7 mouse cellular contexts compared by ENCODE assay signal in genomic region chr5:98184971-98185805, GRCm38 (mm10). TPM values are rescaled to one million over a fixed set of nuclear protein-coding genes. Genes with fewer than 3 reads are reported as not detected.
DNase-seq lines count a peak whose midpoint lies in the region; ATAC-seq and TF ChIP-seq lines count a peak whose summit lies in the region.

No protein-coding gene starts in this region.

- peak overlapping the region; percentile 56 for H3K4me3 ChIP-seq in heart, adult 2 months
- peak overlapping the region; percentile 47 for H3K4me3 ChIP-seq in midbrain, postnatal 0 days (ENCODE audit: low read depth, low read length)

- no peaks in the 10 kb centered on the region for H3K79me2 ChIP-seq in heart, adult 2 months (replicated peaks; ENCODE audit: control insufficient read depth, insufficient read depth, low read length)

- peak overlapping the region; percentile 60 for H3K9ac ChIP-seq in heart, adult 2 months (ENCODE audit: low read depth, low read length)
- H3K9ac ChIP-seq in midbrain, postnatal 0 days (replicated peaks; ENCODE audit: low read length, poor library complexity, severe bottlenecking) = peak overlapping the region; percentile 29; the same call in 1 of the 2 replicates

- no peak overlapping the region for H3K27ac ChIP-seq in heart, adult 2 months
- H3K27ac ChIP-seq in midbrain, postnatal 0 days (ENCODE audit: low read depth, low read length) = no peak overlapping the region

- DNase-seq in adrenal gland, postnatal 36 days = peak; percentile 89 to 90
- DNase-seq in embryo, embryonic 9.5 days (ENCODE audit: extremely low spot score) = peak; percentile 90
- DNase-seq in heart, adult 2 months = peak; percentile 87 to 91
- peak; percentile 87 for DNase-seq in kidney, adult 18-20 months
- peak; percentile 70 for DNase-seq in liver
- DNase-seq in midbrain, postnatal 0 days (ENCODE audit: low spot score) = peak; percentile 77
- DNase-seq in spleen, postnatal 14 days (ENCODE audit: low spot score in 2 of 2) = peak; percentile 31 to 61

- no peak for TF ChIP-seq POLR2A in heart, adult 2 months (IDR thresholded peaks at IDR 0.05; ENCODE audit: insufficient read depth, low read depth, low read length)

- peak overlapping the region; percentile 74 for H3K4me2 ChIP-seq in midbrain, postnatal 0 days (ENCODE audit: low read depth, low read length, poor library complexity, severe bottlenecking)

- no peaks in the 10 kb centered on the region; the same call in 1 of the 2 replicates for H3K4me1 ChIP-seq in heart, adult 2 months (ENCODE audit: control insufficient read depth, insufficient read depth, low read length)
- H3K4me1 ChIP-seq in midbrain, postnatal 0 days (ENCODE audit: insufficient read depth, low read length) = peaks cover 4% of the 10 kb centered on the region; the same call in 1 of the 2 replicates

- intact Hi-C loops in heart, adult 2 months (cut with DNase I) = loop anchor here (5.0 to 10.0 kb wide), 2 partner anchors 142 to 480 kb away; partner anchors contain the start of gene Cfap299

- WGBS in heart, adult 2 months = under 1% methylated on average over 85 of the region's 89 CpGs
- 1% methylated on average over 70 of the region's 89 CpGs for WGBS in midbrain, postnatal 0 days

- ATAC-seq in midbrain, postnatal 0 days (ENCODE audit: low FRiP score) = peak; percentile 60

- no peak for TF ChIP-seq EP300 in heart, adult 2 months (IDR thresholded peaks at IDR 0.05; ENCODE audit: insufficient read depth, low read depth, low read length)

- H3K36me3 ChIP-seq in heart, adult 2 months (ENCODE audit: control insufficient read depth, insufficient read depth, low read length) = no peaks in the 10 kb centered on the region
- H3K36me3 ChIP-seq in midbrain, postnatal 0 days (ENCODE audit: insufficient read depth, low read length) = no peaks in the 10 kb centered on the region

- TF ChIP-seq CTCF in heart, adult 2 months (IDR thresholded peaks at IDR 0.05) = peak; percentile 96
- peak; percentile 76 for TF ChIP-seq CTCF in midbrain, postnatal 0 days (IDR thresholded peaks at IDR 0.05)

- peaks cover 38% of the 10 kb centered on the region for H3K27me3 ChIP-seq in heart, adult 2 months (ENCODE audit: control insufficient read depth, insufficient read depth, low read length)
- peaks cover 58% of the 10 kb centered on the region for H3K27me3 ChIP-seq in midbrain, postnatal 0 days (ENCODE audit: insufficient read depth, low read length)

- no peaks in the 10 kb centered on the region for H3K9me3 ChIP-seq in midbrain, postnatal 0 days (ENCODE audit: low read length)

RNA-seq across cellular contexts. Expression of gene Prdm8, which starts 18.2 kb away (rescaled TPM):
- total RNA-seq in adrenal gland, postnatal 36 days (2021) = under 1 TPM in 1 of 2 experiments, not detected in 1; 0.10 TPM
- under 1 TPM; 0.18 to 0.29 TPM for total RNA-seq in heart, adult 2 months (2021)
- 0.09 and 0.10 TPM in 2 replicates for polyA plus RNA-seq in heart, adult 2 months (2012; rRNA removed)
- total RNA-seq in midbrain, postnatal 0 days (2014; rRNA removed) = 8.5 and 12.8 TPM in 2 replicates
- polyA plus RNA-seq in midbrain, postnatal 0 days (2015; fragmentation: Nextera tagmentation; extraction: Ambion mirVana) = 0.56 and 0.62 TPM in 2 replicates
